Mouse (Mus musculus) midbrain, embryonic 12.5 days (tissue): ENCODE results near the gene Gm9837. TPM values are rescaled to one million over a fixed set of nuclear protein-coding genes. Genes with fewer than 3 reads are reported as not detected.
"Not testable (repeated sequence)": the region's sequence is repeated elsewhere in the genome, so short reads cannot be mapped to it uniquely, and the experiment has no call there.

ENCODE experiments used
- ATAC-seq: fragments of 200-750 bp; cut with Nextera tagmentation; 2 replicates; pipeline ENCODE4 v1.8.0; 2017; ENCODE audit warnings: low read depth, moderate TSS enrichment, moderate library complexity; ENCODE audit not compliant: low FRiP score
- H3K27ac ChIP-seq: fragments of 300-500 bp; sonication (generic); replicated peaks from 2 replicates; pipeline ENCODE4 v1.5.1; 2016; ENCODE audit warnings: mild to moderate bottlenecking
- H3K27me3 ChIP-seq: fragments of 300-500 bp; sonication (generic); 2 replicates; pipeline ENCODE4 v1.6.1; 2016; ENCODE audit warnings: mild to moderate bottlenecking
- H3K36me3 ChIP-seq: fragments of 300-500 bp; sonication (generic); 2 replicates; pipeline ENCODE4 v1.6.1; 2016
- H3K4me1 ChIP-seq: fragments of 300-500 bp; sonication (generic); 2 replicates; pipeline ENCODE4 v1.6.1; 2016
- H3K4me2 ChIP-seq: fragments of 300-500 bp; sonication (generic); replicated peaks from 2 replicates; pipeline ENCODE4 v1.6.1; 2016; ENCODE audit warnings: mild to moderate bottlenecking, moderate library complexity
- H3K4me3 ChIP-seq: fragments of 300-500 bp; sonication (generic); 2 replicates; pipeline ENCODE4 v1.5.1; 2016; ENCODE audit warnings: mild to moderate bottlenecking
- H3K9ac ChIP-seq: fragments of 300-500 bp; sonication (generic); replicated peaks from 2 replicates; pipeline ENCODE4 v1.6.1; 2016; ENCODE audit warnings: mild to moderate bottlenecking, moderate library complexity
- H3K9me3 ChIP-seq: fragments of 300-500 bp; sonication (generic); 2 replicates; pipeline ENCODE4 v1.6.1; 2016; ENCODE audit warnings: mild to moderate bottlenecking
- WGBS: fragments of 180-500 bp; shearing (Covaris S2); methylation state at CpG from one replicate; pipeline ENCODE4 v1.1.7; 2016; 5-methylcytosine and 5-hydroxymethylcytosine counted together
- polyA plus RNA-seq: library from polyadenylated mRNA; unstranded; fragments of >200 nt; fragmentation: Nextera tagmentation; extraction: Ambion mirVana; gene quantifications from 2 replicates; pipeline ENCODE4 v1.2.1, GENCODE M21; 2016

The Gm9837 gene
- polyA plus RNA-seq, 1 experiment from 2014 or later, result not detected

GRCm38 (mm10) chr11:53428716-53429057 lies 41.6 kb downstream of the Gm9837 start:
- H3K9ac ChIP-seq, result no peak overlapping the region
- no peak overlapping the region for H3K4me2 ChIP-seq
- no peak overlapping the region for H3K27ac ChIP-seq
- 97% methylated on average over 5 of the region's 5 CpGs for WGBS
- H3K4me3 ChIP-seq, result no peak overlapping the region
- H3K27me3 ChIP-seq, result no peaks in the 10 kb centered on the region
- no peak for ATAC-seq
- peaks cover 15% of the 10 kb centered on the region for H3K4me1 ChIP-seq
- H3K36me3 ChIP-seq, result peaks cover 10% of the 10 kb centered on the region
- no peaks in the 10 kb centered on the region for H3K9me3 ChIP-seq

- no peak overlapping the region for H3K4me3 ChIP-seq
- no peak for ATAC-seq
- 94% methylated on average over 3 of the region's 3 CpGs for WGBS
- H3K4me2 ChIP-seq, result no peak overlapping the region
- no peaks in the 10 kb centered on the region for H3K27me3 ChIP-seq
- H3K4me1 ChIP-seq, result peaks cover 15% of the 10 kb centered on the region
- peaks cover 10% of the 10 kb centered on the region for H3K36me3 ChIP-seq
- no peak overlapping the region for H3K9ac ChIP-seq
- no peaks in the 10 kb centered on the region for H3K9me3 ChIP-seq
- H3K27ac ChIP-seq, result no peak overlapping the region
Observed at GRCm38 (mm10) chr11:53427993-53428715, 42.1 kb downstream of the Gm9837 start.

- not testable (repeated sequence) for ATAC-seq
Observed at GRCm38 (mm10) chr11:53426914-53427313, 43.4 kb downstream of the Gm9837 start.

GRCm38 (mm10) chr11:53425711-53426255 lies 44.5 kb downstream of the Gm9837 start:
- no peaks in the 10 kb centered on the region for H3K9me3 ChIP-seq
- no peak overlapping the region for H3K4me2 ChIP-seq
- no peak overlapping the region for H3K9ac ChIP-seq
- no peaks in the 10 kb centered on the region for H3K27me3 ChIP-seq
- H3K4me3 ChIP-seq, result no peak overlapping the region
- no peak overlapping the region for H3K27ac ChIP-seq
- 87% methylated on average over 6 of the region's 6 CpGs for WGBS
- peaks cover 14% of the 10 kb centered on the region for H3K36me3 ChIP-seq
- peaks cover 10% of the 10 kb centered on the region for H3K4me1 ChIP-seq
- ATAC-seq, result no peak

More at GRCm38 (mm10) chr11:53426914-53427313, 43.4 kb downstream of the Gm9837 start:
- WGBS, result 87% methylated on average over 3 of the region's 3 CpGs
- peaks cover 15% of the 10 kb centered on the region for H3K4me1 ChIP-seq
- H3K9ac ChIP-seq, H3K9me3 ChIP-seq, H3K4me3 ChIP-seq, H3K4me2 ChIP-seq, H3K27me3 ChIP-seq, H3K27ac ChIP-seq: not testable (repeated sequence)
- peaks cover 10% of the 10 kb centered on the region for H3K36me3 ChIP-seq

GRCm38 (mm10) chr11:53425251-53425650 lies 45.0 kb downstream of the Gm9837 start:
- Histone ChIP-seq H3K9ac (no peak overlapping the region), H3K27me3 (no peaks in the 10 kb centered on the region), H3K9me3 (no peaks in the 10 kb centered on the region), H3K4me2 (no peak overlapping the region), H3K4me3 (no peak overlapping the region), H3K36me3 (peaks cover 17% of the 10 kb centered on the region), H3K27ac (no peak overlapping the region), H3K4me1 (peaks cover 9% of the 10 kb centered on the region)
- no peak for ATAC-seq
- WGBS, result 79% methylated on average over 3 of the region's 3 CpGs

- no peaks in the 10 kb centered on the region for H3K9me3 ChIP-seq
- no peak overlapping the region for H3K9ac ChIP-seq
- peaks cover 5% of the 10 kb centered on the region for H3K4me1 ChIP-seq
- H3K27ac ChIP-seq, result no peak overlapping the region; the same call in 1 of the 2 replicates
- no peaks in the 10 kb centered on the region for H3K27me3 ChIP-seq
- WGBS, result 77% methylated on average over 2 of the region's 2 CpGs
- no peak overlapping the region for H3K4me2 ChIP-seq
- no peak for ATAC-seq
- no peak overlapping the region for H3K4me3 ChIP-seq
- peaks cover 22% of the 10 kb centered on the region for H3K36me3 ChIP-seq
Observed at GRCm38 (mm10) chr11:53424826-53425225, 45.5 kb downstream of the Gm9837 start.

GRCm38 (mm10) chr11:53423036-53423435 lies 47.2 kb downstream of the Gm9837 start, which contains the start of gene Leap2:
Leap2 (minus strand) TSS chr11:53423170.
- Histone ChIP-seq H3K27ac (no peak within 1 kb of the TSS), H3K9me3 (no peaks in the 10 kb centered on the region), H3K27me3 (no peaks in the 10 kb centered on the region), H3K9ac (no peak within 1 kb of the TSS), H3K4me2 (no peak within 1 kb of the TSS), H3K36me3 (peaks cover 28% of the 10 kb centered on the region), H3K4me3 (no peak within 1 kb of the TSS), H3K4me1 (no peaks in the 10 kb centered on the region)
- 91% methylated on average over 4 of the region's 4 CpGs for WGBS
- no peak for ATAC-seq

Other genes with a start within 250 kb of the Gm9837 start
- gene Hspa4, start 170.0 kb downstream of the Gm9837 start, polyA plus RNA-seq, result 87.6 and 90.6 TPM in 2 replicates
- 17.5 and 19.3 TPM in 2 replicates for gene Zcchc10, start 145.8 kb downstream of the Gm9837 start, polyA plus RNA-seq
- 77.4 and 98.0 TPM in 2 replicates for gene Aff4, start 119.6 kb downstream of the Gm9837 start, polyA plus RNA-seq
- gene Leap2, start 47.3 kb downstream of the Gm9837 start, polyA plus RNA-seq, result not detected in 2 replicates
- 540 and 574 TPM in 2 replicates for gene Uqcrq, start 39.6 kb downstream of the Gm9837 start, polyA plus RNA-seq
- 3.0 and 3.3 TPM in 2 replicates for gene Gdf9, start 39.5 kb downstream of the Gm9837 start, polyA plus RNA-seq
- gene Gm10447, start 13.4 kb downstream of the Gm9837 start, polyA plus RNA-seq, result not detected in 2 replicates
- 1.8 and 2.4 TPM in 2 replicates for gene Shroom1, start 13.3 kb downstream of the Gm9837 start, polyA plus RNA-seq
- gene Gm9945, start 9.7 kb upstream of the Gm9837 start, polyA plus RNA-seq, result not detected in 2 replicates
- gene Sowaha, start 9.8 kb upstream of the Gm9837 start, polyA plus RNA-seq, result 0.39 and 0.77 TPM in 2 replicates
- 14.3 and 17.1 TPM in 2 replicates for gene Sept8, start 48.8 kb upstream of the Gm9837 start, polyA plus RNA-seq
- gene Kif3a, start 96.9 kb upstream of the Gm9837 start, polyA plus RNA-seq, result 127 and 151 TPM in 2 replicates
- gene Il4, start 148.2 kb upstream of the Gm9837 start, polyA plus RNA-seq, result 2.2 and 3.2 TPM in 2 replicates
- not detected in 2 replicates for gene Il13, start 164.2 kb upstream of the Gm9837 start, polyA plus RNA-seq
- gene Rad50, start 236.8 kb upstream of the Gm9837 start, polyA plus RNA-seq, result 17.9 and 20.1 TPM in 2 replicates